Mouse (Mus musculus) lung, embryonic 14.5 days (tissue): ENCODE data around the gene Timm9. TPM values are rescaled to one million over a fixed set of nuclear protein-coding genes. Genes with fewer than 3 reads are reported as not detected.
A peak's percentile ranks its signal among the peaks of the same experiment; 100 is the strongest.
"Not testable (repeated sequence)": the region's sequence is repeated elsewhere in the genome, so short reads cannot be mapped to it uniquely, and the experiment has no call there.

Experiments
- ATAC-seq: fragments of 200-750 bp; cut with Nextera tagmentation; 2 replicates; pipeline ENCODE4 v1.8.0; 2017; ENCODE audit warnings: mild to moderate bottlenecking, moderate TSS enrichment, moderate library complexity; ENCODE audit not compliant: insufficient read depth
- DNase-seq: peaks from one replicate; pipeline ENCODE4 v3.0.0-alpha.2; 2015
- H3K27ac ChIP-seq: fragments of 300-500 bp; sonication (generic); 2 replicates; pipeline ENCODE4 v1.5.1; 2014; ENCODE audit warnings: low read depth, mild to moderate bottlenecking, moderate library complexity
- H3K27me3 ChIP-seq: fragments of 300-500 bp; sonication (generic); 2 replicates; pipeline ENCODE4 v1.6.1; 2014; ENCODE audit warnings: low read length, control low read depth; ENCODE audit not compliant: insufficient read depth
- H3K36me3 ChIP-seq: fragments of 300-500 bp; sonication (generic); 2 replicates; pipeline ENCODE4 v1.6.1; 2014; ENCODE audit warnings: control low read depth; ENCODE audit not compliant: insufficient read depth
- H3K4me1 ChIP-seq: fragments of 300-500 bp; sonication (generic); 2 replicates; pipeline ENCODE4 v1.6.1; 2014; ENCODE audit warnings: antibody characterized with exemption, control low read depth; ENCODE audit not compliant: insufficient read depth
- H3K4me2 ChIP-seq: fragments of 300-500 bp; sonication (generic); 2 replicates; pipeline ENCODE4 v1.6.1; 2014; ENCODE audit warnings: mild to moderate bottlenecking
- H3K4me3 ChIP-seq: fragments of 300-500 bp; sonication (generic); 2 replicates; pipeline ENCODE4 v1.5.1; 2014; ENCODE audit warnings: low read depth, low read length
- H3K9ac ChIP-seq: fragments of 300-500 bp; sonication (generic); 2 replicates; pipeline ENCODE4 v1.6.1; 2014
- H3K9me3 ChIP-seq: fragments of 300-500 bp; sonication (generic); 2 replicates; pipeline ENCODE4 v1.6.1; 2016; ENCODE audit warnings: low read depth, low read length, control low read depth
- CTCF ChIP-seq: IDR thresholded peaks from 2 replicates; pipeline ENCODE4 v1.5.1; 2016; ENCODE audit warnings: antibody characterized with exemption, low read depth
- WGBS: fragments of 180-500 bp; shearing (Covaris S2); extraction: QIAGEN DNeasy Blood & Tissue Kit; methylation state at CpG from one replicate; pipeline ENCODE4 v1.1.7; 2014; 5-methylcytosine and 5-hydroxymethylcytosine counted together
- polyA plus RNA-seq: library from polyadenylated mRNA; unstranded; fragments of >200 nt; fragmentation: Nextera tagmentation; extraction: Ambion mirVana; gene quantifications from 2 replicates; pipeline ENCODE4 v1.2.1, GENCODE M21; 2014

The Timm9 gene
- polyA plus RNA-seq, 1 experiment from 2014 or later: 84.8 TPM

DNA sequence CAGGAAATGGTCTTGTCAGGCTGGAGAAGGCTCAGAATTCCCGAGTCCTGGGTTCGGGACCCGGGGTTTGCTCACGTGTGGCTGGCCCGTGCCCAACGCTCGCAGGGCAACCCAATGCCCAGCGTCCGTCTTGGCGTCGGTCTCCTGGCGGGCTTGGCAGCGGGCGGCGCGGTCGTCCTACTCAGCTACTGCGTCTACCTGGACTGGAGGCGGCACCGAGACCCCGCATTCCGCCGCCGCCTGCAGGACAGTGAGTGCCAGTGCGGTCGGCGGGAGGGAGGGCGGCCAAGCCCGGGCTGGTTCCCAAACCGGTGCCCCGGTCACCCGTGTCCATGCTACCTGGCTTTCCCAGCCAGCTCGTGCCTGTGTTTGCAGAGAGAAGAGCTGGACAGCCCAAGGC lies 25.2 kb downstream of the Timm9 start, which contains the start of gene Tomm20l:
Tomm20l (plus strand) TSS at position 98 of the 400 bp plus-strand sequence.
- H3K9me3 ChIP-seq: no peaks in the 10 kb centered on the region
- H3K4me2 ChIP-seq: peak within 1 kb of the TSS; percentile 62
- 9% methylated on average over 32 of the region's 33 CpGs for WGBS
- no peaks in the 10 kb centered on the region for H3K36me3 ChIP-seq
- H3K27me3 ChIP-seq: no peaks in the 10 kb centered on the region
- ATAC-seq (0 out of 2 replicates have a peak, but pooled peaks have one; percentile 48), DNase-seq (peak; percentile 56)
- TF ChIP-seq CTCF: peak; percentile 60
- peak within 1 kb of the TSS; percentile 21 for H3K4me3 ChIP-seq
- no peak within 1 kb of the TSS; the same call in 1 of the 2 replicates for H3K9ac ChIP-seq
- no peak within 1 kb of the TSS for H3K27ac ChIP-seq
- H3K4me1 ChIP-seq: peaks cover 10% of the 10 kb centered on the region

DNA sequence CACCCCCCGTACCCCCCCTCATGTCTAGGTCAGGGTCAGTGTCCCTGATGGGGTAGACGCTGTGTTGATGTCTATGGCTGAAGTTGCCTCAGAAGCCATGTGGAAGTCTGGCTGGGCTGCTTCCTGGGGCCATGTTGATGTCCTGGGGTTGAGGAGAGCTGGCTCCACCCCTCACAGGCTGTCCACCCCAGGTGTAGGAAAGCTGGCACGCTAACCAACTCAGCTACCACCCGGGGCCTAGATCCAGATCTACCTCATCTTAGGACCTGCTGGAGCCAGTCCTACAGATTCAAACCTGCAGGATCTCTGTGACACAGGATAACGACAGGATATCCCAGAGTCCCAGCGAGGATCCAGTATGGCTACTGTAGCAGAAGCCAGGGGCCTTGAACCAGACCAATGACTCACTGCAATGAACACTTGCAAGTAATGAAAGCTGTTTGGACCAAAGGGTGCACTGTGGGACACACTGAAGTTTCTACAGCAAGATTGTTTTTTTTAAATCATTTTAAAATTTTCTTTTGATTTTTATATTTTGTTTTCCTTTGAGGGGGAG lies 29.2 kb downstream of the Timm9 start:
- no peak overlapping the region for H3K4me3 ChIP-seq
- 80% methylated on average over 6 of the region's 6 CpGs for WGBS
- H3K4me1 ChIP-seq: no peaks in the 10 kb centered on the region
- no peak for TF ChIP-seq CTCF
- H3K9ac ChIP-seq: no peak overlapping the region
- H3K4me2 ChIP-seq: no peak overlapping the region
- H3K9me3 ChIP-seq: no peaks in the 10 kb centered on the region
- no peaks in the 10 kb centered on the region for H3K36me3 ChIP-seq
- H3K27me3 ChIP-seq: no peaks in the 10 kb centered on the region
- DNase-seq: no peak
- no peak for ATAC-seq
- no peak overlapping the region for H3K27ac ChIP-seq

DNA sequence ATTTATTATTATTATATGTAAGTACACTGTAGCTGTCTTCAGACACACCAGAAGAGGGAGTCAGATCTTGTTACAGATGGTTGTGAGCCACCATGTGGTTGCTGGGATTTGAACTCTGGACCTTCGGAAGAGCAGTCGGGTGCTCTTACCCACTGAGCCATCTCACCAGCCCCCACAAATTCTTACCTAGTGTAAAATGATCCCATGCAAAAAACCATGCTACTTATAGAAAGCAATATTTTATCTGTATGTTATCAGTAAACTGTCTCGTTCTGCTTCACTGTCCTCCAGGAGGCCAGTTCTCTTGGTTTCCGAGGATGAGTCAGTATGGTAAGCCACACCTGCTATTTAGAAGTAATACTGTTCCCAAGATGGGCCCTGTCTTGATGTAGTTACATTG lies 32.2 kb downstream of the Timm9 start:
- ATAC-seq: not testable (repeated sequence)

DNA sequence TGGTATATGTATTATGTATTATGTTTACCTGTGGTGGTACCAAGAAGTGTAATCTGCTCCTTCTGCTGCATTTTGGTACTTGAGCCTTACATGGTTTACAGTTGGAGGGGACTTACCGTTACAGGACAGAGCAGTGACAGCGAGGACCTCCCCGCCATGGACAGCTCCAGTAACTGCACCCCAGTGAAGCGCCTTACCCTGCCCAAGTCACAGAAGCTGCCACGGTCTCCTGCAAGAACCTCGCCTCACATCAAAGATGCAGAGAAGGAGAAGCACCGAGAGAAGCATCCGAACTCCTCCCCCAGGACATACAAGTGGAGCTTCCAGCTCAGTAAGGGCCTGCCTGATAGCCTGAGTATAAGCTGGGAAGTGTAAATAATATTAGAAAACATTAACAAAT lies 50.2 kb downstream of the Timm9 start:
- H3K4me3 ChIP-seq: no peak overlapping the region

More for the DNA sequence above, 32.2 kb downstream of the Timm9 start:
- DNase-seq, H3K9ac ChIP-seq, H3K4me2 ChIP-seq, H3K4me1 ChIP-seq, H3K36me3 ChIP-seq, H3K9me3 ChIP-seq, H3K27me3 ChIP-seq, H3K4me3 ChIP-seq, H3K27ac ChIP-seq: not testable (repeated sequence)
- WGBS: 72% methylated on average over 4 of the region's 4 CpGs

More for the DNA sequence above, 50.2 kb downstream of the Timm9 start:
- DNase-seq (no peak), ATAC-seq (no peak)
- peaks cover 14% of the 10 kb centered on the region for H3K36me3 ChIP-seq
- no peak for TF ChIP-seq CTCF
- no peaks in the 10 kb centered on the region for H3K4me1 ChIP-seq
- no peaks in the 10 kb centered on the region for H3K9me3 ChIP-seq
- 88% methylated on average over 8 of the region's 8 CpGs for WGBS
- H3K4me2 ChIP-seq: no peak overlapping the region
- no peak overlapping the region for H3K9ac ChIP-seq
- H3K27ac ChIP-seq: no peak overlapping the region
- H3K27me3 ChIP-seq: no peaks in the 10 kb centered on the region

Other genes starting within 250 kb of the Timm9 start
- gene Actr10, start 198.8 kb downstream of the Timm9 start, polyA plus RNA-seq: 232 and 257 TPM in 2 replicates
- gene Psma3, start 162.1 kb downstream of the Timm9 start, polyA plus RNA-seq: 621 and 650 TPM in 2 replicates
- 35.9 and 37.2 TPM in 2 replicates for gene Arid4a, start 120.7 kb downstream of the Timm9 start, polyA plus RNA-seq
- 0.37 TPM in 1 of 2 replicates, not detected in the other for gene Tomm20l, start 25.3 kb downstream of the Timm9 start, polyA plus RNA-seq
- 13.6 and 15.2 TPM in 2 replicates for gene 2700049A03Rik, start 164 bp upstream of the Timm9 start, polyA plus RNA-seq
- 9.0 and 10.4 TPM in 2 replicates for gene Dact1, start 173.2 kb upstream of the Timm9 start, polyA plus RNA-seq